Mouse (Mus musculus) lung, embryonic 14.5 days (tissue): ENCODE data around the gene Lypd4. TPM values are rescaled to one million over a fixed set of nuclear protein-coding genes. Genes with fewer than 3 reads are reported as not detected.
A peak's percentile ranks its signal among the peaks of the same experiment; 100 is the strongest.

ENCODE experiments used
- ATAC-seq: fragments of 200-750 bp; cut with Nextera tagmentation; 2 replicates; pipeline ENCODE4 v1.8.0; 2017; ENCODE audit warnings: mild to moderate bottlenecking, moderate TSS enrichment, moderate library complexity; ENCODE audit not compliant: insufficient read depth
- DNase-seq: peaks from one replicate; pipeline ENCODE4 v3.0.0-alpha.2; 2015
- H3K27ac ChIP-seq: fragments of 300-500 bp; sonication (generic); 2 replicates; pipeline ENCODE4 v1.5.1; 2014; ENCODE audit warnings: low read depth, mild to moderate bottlenecking, moderate library complexity
- H3K27me3 ChIP-seq: fragments of 300-500 bp; sonication (generic); 2 replicates; pipeline ENCODE4 v1.6.1; 2014; ENCODE audit warnings: low read length, control low read depth; ENCODE audit not compliant: insufficient read depth
- H3K36me3 ChIP-seq: fragments of 300-500 bp; sonication (generic); 2 replicates; pipeline ENCODE4 v1.6.1; 2014; ENCODE audit warnings: control low read depth; ENCODE audit not compliant: insufficient read depth
- H3K4me1 ChIP-seq: fragments of 300-500 bp; sonication (generic); 2 replicates; pipeline ENCODE4 v1.6.1; 2014; ENCODE audit warnings: antibody characterized with exemption, control low read depth; ENCODE audit not compliant: insufficient read depth
- H3K4me2 ChIP-seq: fragments of 300-500 bp; sonication (generic); 2 replicates; pipeline ENCODE4 v1.6.1; 2014; ENCODE audit warnings: mild to moderate bottlenecking
- H3K4me3 ChIP-seq: fragments of 300-500 bp; sonication (generic); 2 replicates; pipeline ENCODE4 v1.5.1; 2014; ENCODE audit warnings: low read depth, low read length
- H3K9ac ChIP-seq: fragments of 300-500 bp; sonication (generic); 2 replicates; pipeline ENCODE4 v1.6.1; 2014
- H3K9me3 ChIP-seq: fragments of 300-500 bp; sonication (generic); 2 replicates; pipeline ENCODE4 v1.6.1; 2016; ENCODE audit warnings: low read depth, low read length, control low read depth
- CTCF ChIP-seq: IDR thresholded peaks from 2 replicates; pipeline ENCODE4 v1.5.1; 2016; ENCODE audit warnings: antibody characterized with exemption, low read depth
- WGBS: fragments of 180-500 bp; shearing (Covaris S2); extraction: QIAGEN DNeasy Blood & Tissue Kit; methylation state at CpG from one replicate; pipeline ENCODE4 v1.1.7; 2014; 5-methylcytosine and 5-hydroxymethylcytosine counted together
- polyA plus RNA-seq: library from polyadenylated mRNA; unstranded; fragments of >200 nt; fragmentation: Nextera tagmentation; extraction: Ambion mirVana; gene quantifications from 2 replicates; pipeline ENCODE4 v1.2.1, GENCODE M21; 2014

Lypd4 gene
- polyA plus RNA-seq, 1 experiment from 2014 or later: not detected

DNA sequence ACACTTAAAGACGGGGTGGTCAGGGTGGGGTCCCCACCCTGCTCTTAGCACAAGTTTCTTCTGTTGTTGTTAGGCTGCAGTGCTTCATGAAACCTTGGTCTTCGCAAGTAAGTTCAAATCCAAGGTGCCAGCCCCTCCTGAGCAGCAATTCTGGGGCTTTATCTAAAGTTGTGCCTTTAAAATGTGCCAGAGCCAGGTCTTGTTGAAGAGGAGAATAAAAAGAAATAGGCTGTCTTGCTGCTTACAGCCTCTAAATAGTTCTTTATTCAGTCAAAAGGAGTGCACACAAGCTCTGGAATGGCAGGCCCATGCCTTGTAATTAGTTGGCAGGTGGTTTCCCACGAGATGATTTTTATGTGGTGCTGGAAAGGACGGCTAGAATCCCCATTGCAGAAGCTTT is 17.4 kb upstream of the Lypd4 start:
- Histone ChIP-seq H3K9me3 (no peaks in the 10 kb centered on the region), H3K4me2 (peak overlapping the region; percentile 95), H3K27me3 (no peaks in the 10 kb centered on the region), H3K9ac (peak overlapping the region; percentile 100), H3K4me3 (peak overlapping the region; percentile 98), H3K4me1 (peaks cover 8% of the 10 kb centered on the region), H3K36me3 (peaks cover 63% of the 10 kb centered on the region), H3K27ac (no peak overlapping the region)
- WGBS: 79% methylated on average over 4 of the region's 4 CpGs
- ATAC-seq (no peak), DNase-seq (no peak)
- no peak for TF ChIP-seq CTCF

DNA sequence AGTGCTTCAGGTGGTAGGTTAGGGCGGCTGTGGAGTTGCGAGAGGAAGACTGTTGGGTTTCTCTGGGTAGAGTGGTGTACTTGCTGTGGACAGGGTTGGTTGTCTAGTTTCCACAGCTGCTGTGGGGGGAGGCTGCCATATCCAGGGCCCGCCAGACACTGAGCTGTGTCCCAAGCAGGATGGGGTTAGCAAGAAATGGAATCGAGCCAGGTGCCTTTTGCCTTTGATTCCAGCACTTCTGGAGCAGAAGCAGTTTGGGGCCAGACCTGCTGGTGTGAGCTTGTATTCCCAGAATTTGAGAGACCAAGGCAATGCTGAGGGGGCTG is 16.5 kb upstream of the Lypd4 start:
- Histone ChIP-seq H3K4me3 (peak overlapping the region; percentile 98), H3K36me3 (peaks cover 62% of the 10 kb centered on the region), H3K27ac (peak overlapping the region; percentile 31; the same call in 1 of the 2 replicates), H3K9ac (peak overlapping the region; percentile 100), H3K4me2 (peak overlapping the region; percentile 95), H3K4me1 (peaks cover 8% of the 10 kb centered on the region), H3K27me3 (no peaks in the 10 kb centered on the region), H3K9me3 (no peaks in the 10 kb centered on the region)
- ATAC-seq (no peak), DNase-seq (peak; percentile 19)
- no peak for TF ChIP-seq CTCF
- WGBS: 44% methylated on average over 4 of the region's 4 CpGs

GRCm38 (mm10) chr7:24885468-24886307 is 15.9 kb upstream of the Lypd4 start:
- WGBS: 22% methylated on average over 12 of the region's 12 CpGs
- H3K27me3 ChIP-seq: no peaks in the 10 kb centered on the region
- no peak for TF ChIP-seq CTCF
- peak overlapping the region; percentile 98 for H3K4me3 ChIP-seq
- ATAC-seq (no peak), DNase-seq (no peak)
- peak overlapping the region; percentile 100 for H3K9ac ChIP-seq
- peak overlapping the region; percentile 31 for H3K27ac ChIP-seq
- H3K4me1 ChIP-seq: peaks cover 8% of the 10 kb centered on the region
- H3K36me3 ChIP-seq: peaks cover 56% of the 10 kb centered on the region
- peak overlapping the region; percentile 95 for H3K4me2 ChIP-seq
- no peaks in the 10 kb centered on the region for H3K9me3 ChIP-seq

- peak overlapping the region; percentile 100 for H3K9ac ChIP-seq
- WGBS: under 1% methylated on average over 46 of the region's 47 CpGs
- TF ChIP-seq CTCF: no peak
- H3K27me3 ChIP-seq: no peaks in the 10 kb centered on the region
- DNase-seq (peak; percentile 41), ATAC-seq (peak; percentile 4; the same call in 1 of the 2 replicates)
- peaks cover 8% of the 10 kb centered on the region for H3K4me1 ChIP-seq
- H3K36me3 ChIP-seq: peaks cover 47% of the 10 kb centered on the region
- peak overlapping the region; percentile 92 for H3K27ac ChIP-seq
- H3K4me2 ChIP-seq: peak overlapping the region; percentile 95
- no peaks in the 10 kb centered on the region for H3K9me3 ChIP-seq
- peak overlapping the region; percentile 98 for H3K4me3 ChIP-seq
Measured at GRCm38 (mm10) chr7:24884693-24885291, 15.1 kb upstream of the Lypd4 start.

GRCm38 (mm10) chr7:24883896-24884692 is 14.4 kb upstream of the Lypd4 start, which contains the start of gene Rps19:
Gene Rps19, plus strand, starts transcription at chr7:24884371.
- peak within 1 kb of the TSS; percentile 98 for H3K4me3 ChIP-seq
- H3K9me3 ChIP-seq: no peaks in the 10 kb centered on the region
- peak within 1 kb of the TSS; percentile 100 for H3K9ac ChIP-seq
- ATAC-seq (peak; percentile 94), DNase-seq (peak; percentile 100)
- H3K36me3 ChIP-seq: peaks cover 40% of the 10 kb centered on the region
- H3K4me1 ChIP-seq: peaks cover 8% of the 10 kb centered on the region
- under 1% methylated on average over 57 of the region's 57 CpGs for whole genome bisulfite sequencing
- peak within 1 kb of the TSS; percentile 95 for H3K4me2 ChIP-seq
- TF ChIP-seq CTCF: peak; percentile 57
- peak within 1 kb of the TSS; percentile 92 for H3K27ac ChIP-seq
- no peaks in the 10 kb centered on the region for H3K27me3 ChIP-seq

DNA sequence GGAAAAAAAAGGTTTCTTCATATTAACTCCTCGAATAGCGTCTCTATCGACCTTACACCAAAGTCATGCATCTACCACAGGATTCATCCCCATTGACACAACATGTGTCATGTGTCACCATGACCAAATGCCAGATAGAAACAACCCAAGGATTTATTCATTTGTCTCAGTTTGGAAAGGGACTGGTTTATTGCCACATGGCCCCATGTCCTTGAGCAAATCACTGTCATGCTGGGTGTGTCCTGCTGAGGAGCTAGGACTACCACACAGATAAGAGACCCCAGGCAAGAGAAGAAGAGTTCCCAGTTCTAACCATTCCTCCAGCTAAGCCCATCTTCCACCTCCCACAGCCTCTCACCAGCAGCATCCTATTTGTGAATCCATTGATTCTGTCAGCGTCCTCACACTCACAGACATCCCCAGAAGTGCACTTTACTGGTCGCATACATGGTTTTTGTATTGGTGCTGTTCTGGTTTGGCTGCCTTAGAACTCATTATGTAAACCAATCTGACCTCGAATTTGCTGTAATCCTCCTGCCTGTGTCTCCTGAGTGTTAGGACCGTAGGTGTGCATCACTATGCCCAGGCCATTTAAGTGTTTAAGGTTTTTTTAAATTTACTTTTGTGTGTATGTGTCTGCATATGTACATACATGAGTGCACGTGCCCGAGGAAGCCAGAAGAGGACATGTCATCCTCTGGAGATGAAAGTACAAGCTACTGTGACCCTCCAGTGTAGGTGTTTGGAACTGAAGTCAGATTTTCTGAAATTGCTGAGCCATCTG is 12.9 kb upstream of the Lypd4 start:
- no peak for TF ChIP-seq CTCF
- Histone ChIP-seq H3K4me2 (no peak overlapping the region), H3K27me3 (no peaks in the 10 kb centered on the region), H3K9me3 (no peaks in the 10 kb centered on the region), H3K36me3 (peaks cover 26% of the 10 kb centered on the region), H3K27ac (no peak overlapping the region), H3K9ac (no peak overlapping the region), H3K4me1 (peaks cover 8% of the 10 kb centered on the region), H3K4me3 (no peak overlapping the region)
- ATAC-seq (no peak), DNase-seq (no peak)
- WGBS: 89% methylated on average over 9 of the region's 9 CpGs
